Mouse (Mus musculus) neural tube, embryonic 15.5 days (tissue): ENCODE data around the gene Kirrel3. TPM values are rescaled to one million over a fixed set of nuclear protein-coding genes. Genes with fewer than 3 reads are reported as not detected.
A peak's percentile ranks its signal among the peaks of the same experiment; 100 is the strongest.

ENCODE experiments used
- ATAC-seq: fragments of 200-750 bp; cut with Nextera tagmentation; 2 replicates; pipeline ENCODE4 v1.8.0; 2017; ENCODE audit warnings: mild to moderate bottlenecking, moderate TSS enrichment, moderate library complexity; ENCODE audit not compliant: low FRiP score
- H3K27ac ChIP-seq: fragments of 300-500 bp; sonication (generic); replicated peaks from 2 replicates; pipeline ENCODE4 v1.5.1; 2015; ENCODE audit warnings: mild to moderate bottlenecking, inconsistent platforms
- H3K27me3 ChIP-seq: fragments of 300-500 bp; sonication (generic); replicated peaks from 2 replicates; pipeline ENCODE4 v1.6.1; 2015; ENCODE audit warnings: inconsistent platforms
- H3K36me3 ChIP-seq: fragments of 300-500 bp; sonication (generic); 2 replicates; pipeline ENCODE4 v1.6.1; 2015; ENCODE audit warnings: inconsistent platforms
- H3K4me1 ChIP-seq: fragments of 300-500 bp; sonication (generic); 2 replicates; pipeline ENCODE4 v1.6.1; 2015; ENCODE audit warnings: inconsistent platforms
- H3K4me2 ChIP-seq: fragments of 300-500 bp; sonication (generic); 2 replicates; pipeline ENCODE4 v1.6.1; 2015; ENCODE audit warnings: inconsistent platforms, mild to moderate bottlenecking, moderate library complexity
- H3K4me3 ChIP-seq: fragments of 300-500 bp; sonication (generic); replicated peaks from 2 replicates; pipeline ENCODE4 v1.5.1; 2015; ENCODE audit warnings: mild to moderate bottlenecking, inconsistent platforms
- H3K9ac ChIP-seq: fragments of 300-500 bp; sonication (generic); replicated peaks from 2 replicates; pipeline ENCODE4 v1.6.1; 2015; ENCODE audit warnings: mild to moderate bottlenecking, inconsistent platforms
- H3K9me3 ChIP-seq: fragments of 300-500 bp; sonication (generic); replicated peaks from 2 replicates; pipeline ENCODE4 v1.6.1; 2016; ENCODE audit warnings: inconsistent platforms
- WGBS: fragments of 180-500 bp; shearing (Covaris S2); methylation state at CpG from one replicate; pipeline ENCODE4 v1.1.7; 2015; ENCODE audit warnings: mixed read lengths; 5-methylcytosine and 5-hydroxymethylcytosine counted together
- polyA plus RNA-seq: library from polyadenylated mRNA; unstranded; fragments of >200 nt; fragmentation: Nextera tagmentation; extraction: Ambion mirVana; gene quantifications from 2 replicates; pipeline ENCODE4 v1.2.1, GENCODE M21; 2015

The Kirrel3 gene
- polyA plus RNA-seq, 1 experiment from 2014 or later = 43.7 TPM

DNA sequence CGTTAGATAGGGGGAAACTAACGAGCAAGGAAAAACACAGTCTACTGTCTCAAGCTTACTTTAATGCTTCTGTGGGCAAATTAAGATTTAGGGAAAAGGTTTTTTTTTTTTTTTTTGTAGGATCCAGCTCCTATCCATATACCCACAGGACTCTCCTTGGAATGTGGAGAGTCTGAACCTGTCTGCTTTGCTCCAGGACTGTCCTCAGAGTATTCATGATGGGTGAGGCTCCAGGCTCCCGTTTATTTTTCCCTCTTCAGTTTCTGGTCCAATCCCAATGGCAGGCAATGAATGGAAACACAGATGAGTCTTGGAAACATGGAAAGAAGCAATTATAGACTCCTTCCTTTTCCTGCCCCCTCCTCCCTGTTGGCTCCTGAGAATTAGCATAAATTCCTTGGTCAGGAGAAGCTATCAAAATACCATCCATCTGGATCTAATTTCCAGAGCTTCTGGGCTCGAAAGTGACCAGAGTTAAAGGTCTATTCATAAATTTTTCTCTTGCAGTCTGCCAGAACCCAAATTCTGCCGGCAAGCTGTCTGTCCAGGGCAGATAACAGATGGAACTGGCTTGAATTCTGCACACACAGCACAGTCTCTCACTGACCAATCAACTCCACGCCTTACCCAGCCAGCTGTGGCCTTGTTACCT is 312.1 kb downstream of the Kirrel3 start:
- no peak overlapping the region for H3K4me2 ChIP-seq
- ATAC-seq = no peak
- H3K27ac ChIP-seq = no peak overlapping the region
- H3K36me3 ChIP-seq = no peaks in the 10 kb centered on the region
- no peaks in the 10 kb centered on the region for H3K9me3 ChIP-seq
- no peak overlapping the region for H3K4me3 ChIP-seq
- peaks cover 6% of the 10 kb centered on the region; the same call in 1 of the 2 replicates for H3K4me1 ChIP-seq
- H3K9ac ChIP-seq = no peak overlapping the region
- WGBS = 64% methylated on average over 6 of the region's 6 CpGs
- H3K27me3 ChIP-seq = no peaks in the 10 kb centered on the region

DNA sequence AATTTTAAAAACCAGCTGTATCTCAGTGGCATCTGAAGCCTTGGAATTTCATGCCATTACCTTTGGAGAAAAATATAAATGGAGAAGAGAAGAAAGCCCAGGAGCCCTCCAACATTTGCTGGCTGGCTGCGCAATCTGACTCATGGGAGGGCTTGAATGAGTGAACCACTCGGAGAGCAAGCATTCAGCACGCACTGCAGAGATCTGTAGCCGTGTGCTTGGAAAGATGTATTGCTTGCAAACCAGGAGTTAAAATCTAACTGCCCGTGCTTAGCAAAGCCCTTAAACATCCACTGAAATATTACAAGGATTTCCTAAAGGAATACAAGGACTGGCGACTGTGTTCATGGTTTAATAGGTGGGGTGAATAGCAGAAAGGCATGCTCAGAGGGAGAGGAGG is 316.0 kb downstream of the Kirrel3 start:
- ATAC-seq = no peak
- 49% methylated on average over 6 of the region's 6 CpGs for WGBS
- Histone ChIP-seq H3K36me3 (no peaks in the 10 kb centered on the region), H3K4me1 (peaks cover 6% of the 10 kb centered on the region; the same call in 1 of the 2 replicates), H3K4me3 (no peak overlapping the region), H3K27me3 (no peaks in the 10 kb centered on the region), H3K9ac (no peak overlapping the region), H3K27ac (peak overlapping the region; percentile 41; the same call in 1 of the 2 replicates), H3K4me2 (no peak overlapping the region), H3K9me3 (no peaks in the 10 kb centered on the region)

DNA sequence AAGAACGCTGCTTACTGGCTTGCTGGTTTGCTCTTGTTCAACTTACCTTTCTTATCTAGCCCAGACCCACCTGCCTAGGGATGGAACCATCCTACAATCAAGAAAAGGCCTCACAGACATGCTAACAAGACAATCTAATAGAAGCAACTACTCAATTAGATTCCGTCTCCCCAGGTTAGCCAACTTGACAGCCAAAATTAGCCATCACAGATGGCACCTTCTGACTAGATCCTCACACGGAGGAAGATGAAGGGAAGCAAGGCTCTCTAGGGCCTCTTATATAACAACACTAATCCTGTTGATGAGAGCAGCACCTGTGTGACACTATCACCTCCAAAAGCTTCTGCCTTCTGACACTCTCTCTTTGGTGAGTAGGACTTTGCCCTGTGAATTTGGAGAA is 321.2 kb downstream of the Kirrel3 start:
- H3K27ac ChIP-seq = no peak overlapping the region
- no peaks in the 10 kb centered on the region for H3K36me3 ChIP-seq
- peaks cover 11% of the 10 kb centered on the region for H3K4me1 ChIP-seq
- WGBS = 86% methylated on average over 3 of the region's 3 CpGs
- no peaks in the 10 kb centered on the region for H3K9me3 ChIP-seq
- H3K4me2 ChIP-seq = no peak overlapping the region
- no peak for ATAC-seq
- no peaks in the 10 kb centered on the region for H3K27me3 ChIP-seq
- no peak overlapping the region for H3K9ac ChIP-seq
- no peak overlapping the region for H3K4me3 ChIP-seq

DNA sequence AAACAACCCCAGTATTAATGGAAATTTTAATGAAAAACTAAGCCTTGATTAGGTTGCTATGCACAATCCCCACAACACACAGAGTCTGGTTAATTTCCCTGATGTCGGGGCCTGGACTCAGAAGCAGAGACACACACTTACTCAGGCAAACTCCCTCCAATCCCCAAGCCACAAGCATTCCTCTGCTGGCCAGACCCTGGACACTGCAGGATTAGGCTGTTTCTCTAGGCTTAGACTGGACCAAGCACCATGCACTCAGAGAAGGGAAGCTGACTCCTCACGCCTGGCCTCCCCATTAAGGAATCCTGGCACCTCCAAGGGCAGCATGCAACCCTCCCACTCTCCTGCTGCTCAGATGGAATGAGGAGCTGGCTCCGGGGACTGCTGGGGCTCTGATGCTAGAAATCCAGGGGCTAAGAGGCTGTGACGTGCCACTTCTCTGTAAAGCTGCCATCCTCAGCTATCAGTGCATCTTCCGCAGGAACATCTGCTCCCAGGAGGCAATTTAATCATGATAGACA is 324.4 kb downstream of the Kirrel3 start:
- no peak overlapping the region for H3K4me3 ChIP-seq
- H3K9me3 ChIP-seq = no peaks in the 10 kb centered on the region
- 56% methylated on average over 5 of the region's 5 CpGs for WGBS
- peaks cover 9% of the 10 kb centered on the region; the same call in 1 of the 2 replicates for H3K4me1 ChIP-seq
- no peaks in the 10 kb centered on the region for H3K36me3 ChIP-seq
- H3K27me3 ChIP-seq = no peaks in the 10 kb centered on the region
- H3K9ac ChIP-seq = no peak overlapping the region
- ATAC-seq = 0 out of 2 replicates have a peak, but pooled peaks have one; percentile 5
- no peak overlapping the region for H3K4me2 ChIP-seq
- H3K27ac ChIP-seq = no peak overlapping the region; the same call in 1 of the 2 replicates

DNA sequence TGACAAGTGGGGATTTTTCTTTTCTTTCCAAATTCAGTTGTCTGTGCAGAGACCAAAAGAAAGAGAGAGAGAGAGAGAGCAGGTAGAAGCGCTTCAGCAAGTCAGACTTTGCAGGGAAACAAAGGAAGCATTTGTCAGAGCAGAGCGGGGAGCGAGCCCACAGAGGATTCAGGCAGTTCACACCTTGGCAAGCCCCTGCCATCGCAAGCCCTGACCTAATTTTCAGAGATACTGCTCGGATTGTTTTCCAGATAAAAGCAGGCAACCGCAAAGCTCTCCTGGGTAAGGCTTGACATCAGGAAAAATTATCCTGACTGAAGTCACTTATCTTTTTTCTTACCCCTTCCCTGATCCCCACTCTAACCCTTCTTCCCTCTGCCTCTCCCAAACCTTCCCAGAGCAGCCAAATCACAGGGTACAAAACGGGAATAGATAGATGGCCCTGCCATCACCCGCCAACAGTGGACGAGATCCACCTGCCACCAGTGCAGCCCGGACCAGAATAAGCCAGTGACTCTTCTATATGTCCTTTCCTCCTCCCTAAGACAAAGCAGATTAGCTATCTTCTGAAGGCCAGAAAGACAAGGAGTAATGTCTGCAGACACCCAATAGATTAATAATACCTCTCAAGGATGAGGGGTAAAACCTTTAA is 332.8 kb downstream of the Kirrel3 start:
- 45% methylated on average over 10 of the region's 10 CpGs for WGBS
- no peak overlapping the region for H3K27ac ChIP-seq

DNA sequence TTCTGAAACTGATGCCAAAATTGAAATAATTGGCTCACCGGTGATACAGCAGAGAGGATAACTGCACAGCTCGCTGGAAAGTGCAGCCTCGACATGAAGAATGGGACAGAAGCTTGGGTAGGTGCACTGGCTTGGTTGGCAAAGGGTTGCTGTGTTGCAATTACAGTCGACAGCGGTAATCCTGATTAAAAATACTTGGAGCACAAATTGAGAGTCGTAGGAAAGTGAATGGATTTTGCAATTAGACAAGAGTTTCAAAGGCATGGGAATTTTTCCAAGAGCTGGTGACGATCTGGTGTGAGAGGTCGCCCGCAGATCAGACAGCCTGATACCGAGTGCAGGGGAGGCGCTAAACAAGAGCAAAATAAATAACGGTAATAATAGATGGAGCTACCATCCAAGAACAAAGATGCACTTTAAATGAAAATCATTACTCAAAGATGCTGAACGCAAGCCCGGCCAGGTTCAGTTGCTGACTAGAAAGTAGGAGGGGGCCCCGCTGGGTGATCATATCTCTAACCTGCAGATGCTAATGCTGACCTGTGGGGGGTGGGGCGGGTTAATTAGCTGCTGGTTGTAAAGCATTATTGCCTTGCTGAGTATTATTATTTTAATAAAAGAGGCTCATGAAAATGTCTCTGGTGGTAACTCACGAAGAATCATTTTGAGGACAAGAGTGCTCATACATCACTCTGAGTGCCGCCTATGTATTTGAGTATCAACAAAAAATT is 338.8 kb downstream of the Kirrel3 start:
- no peaks in the 10 kb centered on the region for H3K27me3 ChIP-seq
- peak; percentile 65 for ATAC-seq
- H3K36me3 ChIP-seq = no peaks in the 10 kb centered on the region
- H3K4me1 ChIP-seq = peaks cover 32% of the 10 kb centered on the region
- no peak overlapping the region for H3K4me3 ChIP-seq
- 42% methylated on average over 18 of the region's 18 CpGs for WGBS
- H3K4me2 ChIP-seq = peak overlapping the region; percentile 23; the same call in 1 of the 2 replicates
- peak overlapping the region; percentile 63 for H3K27ac ChIP-seq
- H3K9ac ChIP-seq = no peak overlapping the region
- H3K9me3 ChIP-seq = no peaks in the 10 kb centered on the region

More for the DNA sequence above, 332.8 kb downstream of the Kirrel3 start:
- Histone ChIP-seq H3K4me3 (no peak overlapping the region), H3K27me3 (no peaks in the 10 kb centered on the region), H3K9me3 (no peaks in the 10 kb centered on the region), H3K9ac (no peak overlapping the region), H3K4me1 (peaks cover 14% of the 10 kb centered on the region), H3K36me3 (no peaks in the 10 kb centered on the region), H3K4me2 (no peak overlapping the region)
- no peak for ATAC-seq

DNA sequence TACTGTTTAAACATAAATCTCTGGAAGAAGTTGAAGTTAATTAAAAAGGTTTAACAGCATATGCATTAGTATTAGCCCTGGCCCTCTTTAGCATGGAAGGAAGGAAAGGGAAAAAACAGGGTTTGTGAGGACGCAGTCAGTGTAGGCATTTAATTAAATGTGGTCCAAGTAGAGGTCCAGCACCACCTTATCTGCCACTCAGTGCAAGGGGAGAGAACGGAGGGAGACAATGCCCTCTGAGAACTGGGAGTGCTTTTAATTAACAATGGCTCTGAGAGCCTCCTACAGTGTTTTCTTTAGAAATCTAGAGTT is 339.4 kb downstream of the Kirrel3 start:
- Histone ChIP-seq H3K27ac (peak overlapping the region; percentile 25), H3K4me1 (peaks cover 32% of the 10 kb centered on the region), H3K36me3 (no peaks in the 10 kb centered on the region), H3K27me3 (no peaks in the 10 kb centered on the region), H3K9ac (no peak overlapping the region), H3K4me3 (no peak overlapping the region), H3K4me2 (no peak overlapping the region), H3K9me3 (no peaks in the 10 kb centered on the region)
- peak; percentile 49 for ATAC-seq
- WGBS = 32% methylated on average over 2 of the region's 2 CpGs

DNA sequence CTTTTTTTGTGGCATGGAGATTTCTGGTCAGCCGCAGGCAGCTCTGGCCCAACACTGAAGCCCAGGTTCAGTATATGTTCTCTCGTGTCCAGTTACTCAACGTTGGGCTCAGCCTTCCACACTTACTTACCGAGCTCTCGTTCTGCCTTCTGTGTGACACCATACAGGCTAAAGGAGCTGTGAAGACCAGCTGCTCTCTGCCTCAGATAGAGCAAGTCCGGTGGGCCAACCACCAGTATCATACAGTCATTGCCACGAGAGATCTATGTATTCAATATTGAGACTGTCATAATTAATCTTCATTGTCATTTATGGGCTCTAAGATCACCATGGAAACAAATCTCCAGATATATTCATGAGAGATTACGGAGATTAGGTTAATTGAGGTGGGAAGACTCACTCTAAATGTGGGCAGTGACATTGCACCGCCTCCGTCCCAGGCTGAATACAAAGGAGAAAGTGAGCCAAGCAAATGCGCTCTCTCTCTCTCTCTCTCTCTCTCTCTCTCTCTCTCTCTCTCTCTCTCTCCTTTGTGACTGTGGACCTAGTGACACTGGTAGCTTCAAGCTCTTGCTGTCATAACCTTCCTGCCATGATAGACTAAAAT is 339.8 kb downstream of the Kirrel3 start:
- Histone ChIP-seq H3K4me2 (no peak overlapping the region), H3K27ac (peak overlapping the region; percentile 25), H3K9me3 (no peaks in the 10 kb centered on the region), H3K4me3 (no peak overlapping the region), H3K36me3 (no peaks in the 10 kb centered on the region), H3K27me3 (no peaks in the 10 kb centered on the region), H3K4me1 (peaks cover 32% of the 10 kb centered on the region), H3K9ac (no peak overlapping the region)
- ATAC-seq = 0 out of 2 replicates have a peak, but pooled peaks have one; percentile 47
- WGBS = 43% methylated on average over 11 of the region's 11 CpGs

DNA sequence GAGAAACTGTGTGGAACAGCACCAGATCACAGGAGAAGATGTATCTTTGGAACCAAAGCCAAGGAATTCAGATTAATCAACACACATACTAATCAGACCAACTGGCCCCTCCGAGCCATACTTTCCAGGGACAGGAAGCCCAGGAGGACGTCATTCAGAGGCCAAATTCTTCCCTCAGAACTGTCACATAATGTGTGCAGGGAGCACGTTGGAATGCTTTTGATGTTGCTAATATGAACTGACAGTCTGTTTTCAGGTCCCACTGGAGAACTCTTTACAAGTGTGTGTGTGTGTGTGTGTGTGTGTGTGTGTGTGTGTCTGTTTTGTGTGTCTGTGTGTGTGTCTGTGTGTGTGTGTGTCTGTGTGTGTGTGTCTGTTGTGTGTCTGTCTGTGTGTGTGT is 345.0 kb downstream of the Kirrel3 start:
- Histone ChIP-seq H3K9ac (no peak overlapping the region), H3K27ac (no peak overlapping the region), H3K36me3 (no peaks in the 10 kb centered on the region), H3K4me3 (no peak overlapping the region), H3K9me3 (no peaks in the 10 kb centered on the region), H3K4me1 (peaks cover 6% of the 10 kb centered on the region; the same call in 1 of the 2 replicates), H3K4me2 (no peak overlapping the region), H3K27me3 (no peaks in the 10 kb centered on the region)
- WGBS = 55% methylated on average over 3 of the region's 3 CpGs
- ATAC-seq = no peak

DNA sequence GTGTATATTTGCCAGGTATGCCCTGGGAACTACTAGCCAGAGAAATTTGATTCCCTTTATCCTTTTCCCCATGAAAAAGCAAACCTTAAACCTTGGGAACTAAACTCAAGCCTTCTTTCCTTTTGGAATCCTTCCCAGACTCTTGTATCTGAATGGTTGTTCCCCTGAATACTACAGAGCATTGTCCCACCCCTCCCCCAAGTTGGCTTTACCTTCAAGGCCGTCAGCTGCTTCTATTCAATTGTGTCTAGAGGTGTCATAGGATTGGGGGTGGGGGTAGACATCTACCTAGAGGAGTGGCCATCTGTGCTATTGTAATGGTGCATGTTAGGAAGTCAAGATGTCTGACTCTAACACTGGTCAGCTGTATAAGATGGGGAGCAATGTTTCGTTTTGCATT is 351.1 kb downstream of the Kirrel3 start:
- 72% methylated on average over 2 of the region's 2 CpGs for WGBS
- Histone ChIP-seq H3K9me3 (no peaks in the 10 kb centered on the region), H3K27me3 (0 out of 2 replicates have a peak, but pooled peaks cover 3% of the 10 kb centered on the region), H3K9ac (no peak overlapping the region), H3K4me2 (no peak overlapping the region), H3K36me3 (no peaks in the 10 kb centered on the region), H3K4me3 (no peak overlapping the region), H3K27ac (no peak overlapping the region), H3K4me1 (peaks cover 7% of the 10 kb centered on the region; the same call in 1 of the 2 replicates)
- no peak for ATAC-seq

DNA sequence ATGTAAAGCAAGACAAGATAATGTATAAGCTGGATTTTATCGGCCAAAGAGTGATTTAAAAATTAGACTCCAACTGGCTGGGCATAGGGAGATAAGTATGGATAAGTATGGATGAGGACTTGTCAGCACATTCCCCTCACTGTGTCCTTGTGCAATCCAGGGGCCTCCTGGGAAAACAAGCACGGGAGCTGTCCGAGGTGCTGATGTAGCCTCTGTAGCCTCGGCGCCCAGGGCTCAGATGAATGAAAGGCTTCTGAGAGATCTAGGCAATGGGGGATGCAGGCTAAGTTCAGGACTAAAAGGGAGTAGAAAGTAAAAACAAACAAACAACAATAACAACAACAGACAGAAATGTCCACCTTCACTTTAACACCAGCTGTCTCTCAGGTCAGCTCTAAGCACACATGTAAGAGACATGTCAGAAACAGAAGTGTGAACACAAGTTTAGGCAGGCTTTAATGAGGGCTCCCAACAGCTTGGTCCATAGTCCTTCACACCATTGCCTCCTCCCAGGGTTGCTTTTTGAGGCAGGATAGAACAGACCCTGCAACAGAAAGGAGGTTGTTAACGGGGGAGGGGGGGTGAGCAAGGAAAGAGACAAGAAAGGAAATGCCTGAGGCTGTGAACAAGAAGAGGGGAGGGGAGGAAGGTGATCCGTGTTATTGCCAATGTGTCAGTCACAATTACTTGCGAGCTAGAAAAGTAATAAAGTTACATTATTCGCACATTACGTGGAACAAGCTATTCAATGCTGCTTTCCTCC is 352.2 kb downstream of the Kirrel3 start:
- Histone ChIP-seq H3K4me3 (no peak overlapping the region), H3K36me3 (no peaks in the 10 kb centered on the region), H3K4me2 (no peak overlapping the region), H3K27me3 (0 out of 2 replicates have a peak, but pooled peaks cover 3% of the 10 kb centered on the region), H3K9me3 (no peaks in the 10 kb centered on the region), H3K27ac (no peak overlapping the region), H3K9ac (no peak overlapping the region), H3K4me1 (peaks cover 7% of the 10 kb centered on the region; the same call in 1 of the 2 replicates)
- 37% methylated on average over 10 of the region's 10 CpGs for WGBS
- ATAC-seq = no peak
